Mouse (Mus musculus): ENCODE data around the gene Eif4e. TPM values are rescaled to one million over a fixed set of nuclear protein-coding genes. Genes with fewer than 3 reads are reported as not detected.

The Eif4e gene
- polyA plus RNA-seq, 1 experiment from 2014 or later = 347 TPM

DNA sequence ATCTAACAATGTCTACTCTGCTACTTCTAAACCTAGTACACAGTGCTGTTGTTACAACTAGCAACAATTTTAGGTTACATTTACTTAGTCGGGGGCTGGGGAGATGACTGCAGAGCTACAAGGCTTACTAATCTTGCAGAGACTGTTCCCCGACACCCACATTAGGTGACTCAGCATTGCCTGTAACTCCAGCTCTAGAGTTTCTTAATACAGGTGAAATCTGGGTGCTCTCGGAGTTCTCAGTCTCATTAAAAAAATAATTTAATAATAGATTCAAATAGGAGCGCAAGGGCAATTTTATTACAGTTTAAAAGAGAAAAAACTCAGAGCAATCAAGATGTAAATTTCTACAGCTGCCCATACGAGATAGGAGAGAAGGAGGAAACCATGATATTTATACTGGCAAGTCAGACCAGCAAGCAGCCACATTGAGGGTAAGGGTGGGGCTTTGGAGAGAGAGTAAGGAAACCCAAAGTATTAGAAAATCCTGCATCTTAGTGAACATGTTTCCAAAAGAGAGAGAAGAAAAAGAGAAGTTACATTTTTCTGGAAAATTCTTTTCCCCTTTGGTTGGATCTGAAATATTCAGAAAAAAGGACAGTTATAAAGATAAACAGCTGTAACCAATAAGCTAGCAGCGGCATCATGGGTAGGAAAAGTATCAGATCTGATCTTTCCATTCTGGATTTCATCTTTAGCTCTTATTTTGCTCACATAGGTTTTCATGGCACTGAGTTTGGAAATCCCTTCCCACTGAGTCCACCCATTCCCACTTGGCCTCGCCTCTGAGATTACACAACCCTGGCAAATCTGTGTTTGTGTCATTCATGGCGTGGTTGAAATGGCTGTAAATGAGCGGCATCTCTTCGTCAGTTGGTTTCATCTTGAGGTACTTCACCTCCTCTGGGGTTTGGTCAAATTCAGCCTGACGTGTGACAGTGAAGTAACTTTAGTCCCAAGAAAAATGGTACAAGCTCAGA lies 30.5 kb upstream of the Eif4e start:
- ATAC-seq = no peak
- H3K27me3 ChIP-seq = no peaks in the 10 kb centered on the region
- POLR2A ChIA-PET = interaction anchor here (0.6 kb wide), 1 partner anchor 54 kb away, joined by 3 read pairs; no protein-coding TSS in a partner anchor

DNA sequence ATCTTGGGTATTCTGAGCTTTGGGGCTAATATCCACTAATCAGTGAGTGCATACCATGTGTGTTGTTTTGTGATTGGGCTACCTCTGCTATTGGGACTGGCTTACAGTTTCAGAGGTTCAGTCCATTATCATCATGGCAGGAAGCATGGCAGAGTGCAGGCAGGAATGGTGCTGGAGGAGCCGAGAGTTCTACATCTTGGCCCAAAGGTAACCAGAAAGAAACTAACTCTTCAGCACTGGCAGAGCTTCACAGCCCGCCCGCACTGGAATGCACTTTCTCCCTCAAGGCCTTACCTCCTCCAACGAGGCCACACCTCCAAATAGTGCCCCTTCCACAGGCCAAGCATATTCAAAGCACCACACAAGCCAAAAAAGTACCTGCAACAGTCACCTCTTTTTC lies 27.2 kb upstream of the Eif4e start:
- CTCF ChIA-PET = interaction anchor here (4.8 kb wide), 1 partner anchor 8 kb away, joined by 21 read pairs; no protein-coding TSS in a partner anchor
- in situ Hi-C loops (cut with MboI; ENCODE audit: low pct_unique_long_range_greater_than_20kb) = no loop called here
- DNase-seq (ENCODE audit: low read depth, low spot score) = no peak
- POLR2A ChIA-PET = interaction anchor here (0.5 kb wide), 1 partner anchor 822 kb away, joined by 4 read pairs; no protein-coding TSS in a partner anchor
- no peak for ATAC-seq
- no peaks in the 10 kb centered on the region for H3K27me3 ChIP-seq
- no peak for TF ChIP-seq CTCF (IDR thresholded peaks at IDR 0.05)

More for the DNA sequence above, 30.5 kb upstream of the Eif4e start:
- DNase-seq (ENCODE audit: low read depth, low spot score) = no peak
- TF ChIP-seq CTCF (IDR thresholded peaks at IDR 0.05) = no peak
- in situ Hi-C loops (cut with MboI; ENCODE audit: low pct_unique_long_range_greater_than_20kb) = no loop called here
- CTCF ChIA-PET = interaction anchor here (1.1 to 4.8 kb wide), 4 partner anchors 9 to 19 kb away, joined by 3 to 21 read pairs (median 3); no protein-coding TSS in a partner anchor

DNA sequence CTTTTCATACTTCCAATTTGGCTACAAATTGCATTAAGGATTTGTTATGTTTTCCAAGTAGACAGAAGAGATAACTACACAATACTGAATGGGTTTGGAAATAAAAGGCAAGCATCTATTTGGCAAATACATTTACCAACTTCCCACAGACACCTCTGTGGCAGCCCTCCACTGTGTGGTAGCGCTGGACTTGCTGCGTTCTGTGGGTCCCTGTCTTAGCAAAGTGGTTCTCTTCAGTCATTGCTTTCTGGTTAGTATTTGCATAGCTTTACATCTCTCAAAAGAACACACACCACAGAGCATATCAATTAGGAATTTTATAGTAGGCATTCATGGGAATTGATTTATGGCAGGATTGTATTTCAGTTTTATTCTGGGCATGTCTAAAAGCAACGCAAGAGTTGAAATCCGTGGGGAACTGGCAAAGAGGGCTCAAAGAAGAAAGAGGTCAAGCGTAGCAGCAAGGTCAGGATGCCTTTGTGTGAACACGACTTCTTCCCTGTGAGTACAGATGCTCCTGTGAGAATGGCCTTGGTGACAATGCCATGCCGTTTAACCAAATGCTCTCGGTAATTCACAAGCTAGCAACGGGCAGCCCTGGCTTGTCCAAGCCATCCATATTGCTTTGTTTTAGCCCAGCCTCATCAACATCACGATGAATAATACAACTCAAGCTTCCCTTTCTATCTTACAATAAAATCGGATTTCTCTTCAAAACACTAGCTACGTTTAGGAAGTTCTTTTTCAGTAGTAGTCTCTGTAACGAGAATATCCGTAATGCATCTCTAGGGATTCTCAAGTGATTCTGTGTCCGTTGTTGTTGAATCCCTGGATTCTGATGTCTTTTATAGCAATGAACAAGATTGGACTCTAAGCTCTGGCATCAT lies 25.9 kb upstream of the Eif4e start:
- ChIA-PET POLR2A (interaction anchor here (0.6 to 1.3 kb wide), 3 partner anchors 21 to 582 kb away, joined by 3 to 5 read pairs (median 4); partner anchors contain the start of gene Lamtor3), CTCF (interaction anchor here (0.8 to 1.3 kb wide), 3 partner anchors 16 to 25 kb away, joined by 3 to 4 read pairs (median 3); partner anchors contain the start of gene Eif4e)
- ATAC-seq = no peak
- in situ Hi-C loops (cut with MboI; ENCODE audit: low pct_unique_long_range_greater_than_20kb) = no loop called here
- H3K27me3 ChIP-seq = no peaks in the 10 kb centered on the region
- DNase-seq (ENCODE audit: low read depth, low spot score) = no peak
- TF ChIP-seq CTCF (IDR thresholded peaks at IDR 0.05) = no peak

DNA sequence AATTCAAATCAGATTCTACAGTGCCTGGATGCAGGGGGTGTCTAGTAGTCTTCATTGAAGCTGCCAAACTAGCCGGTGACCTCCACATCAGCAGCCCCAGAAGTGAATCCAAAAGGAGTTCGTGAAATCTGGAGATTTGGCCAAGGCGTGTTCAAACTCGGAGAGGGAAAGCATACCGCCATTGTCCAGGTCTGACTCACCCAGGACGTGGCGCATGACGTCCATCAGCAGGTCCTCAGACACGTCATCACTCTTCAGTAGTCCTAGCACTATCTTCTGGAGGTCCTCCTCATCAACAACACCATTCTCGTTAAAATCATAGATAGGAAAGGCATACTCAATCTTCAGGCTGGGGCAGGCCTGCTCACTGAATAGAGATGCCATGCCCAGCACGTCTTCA lies 22.2 kb upstream of the Eif4e start:
- CTCF ChIA-PET = no interaction called here
- H3K27me3 ChIP-seq = no peaks in the 10 kb centered on the region
- POLR2A ChIA-PET = no interaction called here
- in situ Hi-C loops (cut with MboI; ENCODE audit: low pct_unique_long_range_greater_than_20kb) = no loop called here
- ATAC-seq (no peak), DNase-seq (ENCODE audit: low read depth, low spot score) (no peak)
- TF ChIP-seq CTCF (IDR thresholded peaks at IDR 0.05) = no peak

DNA sequence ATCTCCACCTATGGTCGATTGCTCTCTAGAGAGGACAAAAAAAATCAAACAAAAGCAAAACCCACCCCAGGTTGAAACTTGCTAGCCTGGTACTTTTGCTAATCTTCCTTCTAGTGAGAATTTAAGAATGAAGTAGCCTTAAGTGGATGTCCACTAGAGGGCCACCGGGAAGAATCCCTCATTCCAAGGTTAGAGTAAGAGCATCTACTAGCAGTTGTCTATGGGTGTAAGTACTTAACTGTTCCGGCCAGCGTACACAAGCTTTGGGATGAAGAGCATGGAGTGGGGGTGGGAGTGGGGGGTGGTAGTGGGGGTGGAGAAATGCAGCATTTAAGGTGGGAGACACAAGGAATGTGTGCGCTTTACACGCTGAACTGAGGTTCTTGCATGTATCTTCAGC lies 19.2 kb upstream of the Eif4e start:
- ATAC-seq (peak; percentile 74), DNase-seq (ENCODE audit: low read depth, low spot score) (no peak)
- ChIA-PET CTCF (interaction anchor here (0.9 to 3.3 kb wide), 5 partner anchors 9 to 35 kb away, joined by 3 to 21 read pairs (median 13); partner anchors contain the start of gene Eif4e), POLR2A (interaction anchor here (0.6 kb wide), 1 partner anchor 263 kb away, joined by 3 read pairs; no protein-coding TSS in a partner anchor)
- peak; percentile 63 for TF ChIP-seq CTCF (IDR thresholded peaks at IDR 0.05)
- no peaks in the 10 kb centered on the region for H3K27me3 ChIP-seq
- in situ Hi-C loops (cut with MboI; ENCODE audit: low pct_unique_long_range_greater_than_20kb) = loop anchor here (5.0 kb wide), 1 partner anchor 691 kb away; no protein-coding TSS in a partner anchor

DNA sequence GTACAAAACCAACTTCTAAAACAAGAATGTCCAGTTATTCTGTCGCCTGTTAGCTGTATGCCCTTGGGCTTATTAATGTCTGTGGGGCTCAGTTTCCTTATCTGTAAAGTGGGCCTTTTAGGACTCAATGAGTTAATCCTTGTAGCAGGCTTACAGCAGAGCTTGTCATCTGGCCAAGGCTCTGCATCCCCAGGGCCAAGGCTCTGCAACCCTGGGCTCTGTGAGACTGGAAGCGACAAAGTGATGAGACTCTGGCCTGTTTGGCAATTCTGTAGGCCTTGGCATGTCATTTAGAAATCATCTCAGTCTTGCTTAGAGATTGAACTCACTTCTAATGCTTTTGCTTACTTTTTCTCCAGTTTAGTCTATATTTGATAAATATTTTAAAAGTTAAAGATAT lies 16.4 kb upstream of the Eif4e start:
- ChIA-PET POLR2A (no interaction called here), CTCF (no interaction called here)
- in situ Hi-C loops (cut with MboI; ENCODE audit: low pct_unique_long_range_greater_than_20kb) = loop anchor here (5.0 kb wide), 1 partner anchor 688 kb away; no protein-coding TSS in a partner anchor
- ATAC-seq (no peak), DNase-seq (ENCODE audit: low read depth, low spot score) (no peak)
- H3K27me3 ChIP-seq = no peaks in the 10 kb centered on the region
- TF ChIP-seq CTCF (IDR thresholded peaks at IDR 0.05) = no peak

DNA sequence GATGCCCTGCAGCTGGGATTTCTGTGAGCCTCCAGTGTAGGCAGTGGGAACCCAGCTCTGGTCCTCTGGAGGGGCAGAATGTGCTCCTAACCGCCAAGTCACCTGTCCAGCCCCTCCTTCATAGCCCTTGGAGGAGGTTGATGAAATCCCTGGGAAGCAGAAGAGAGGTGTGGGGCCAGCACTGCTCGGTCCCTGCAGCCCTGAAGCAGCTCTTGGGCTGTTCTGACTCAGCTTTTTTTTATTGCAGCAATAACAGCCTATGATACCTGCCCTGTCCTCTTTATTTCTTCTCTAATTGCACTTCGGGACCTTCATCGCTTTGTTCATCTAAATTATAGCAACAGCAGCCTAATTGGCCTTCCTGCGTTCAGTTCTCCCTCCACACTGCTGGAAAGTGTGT lies 15.5 kb upstream of the Eif4e start:
- POLR2A ChIA-PET = no interaction called here
- no peaks in the 10 kb centered on the region for H3K27me3 ChIP-seq
- in situ Hi-C loops (cut with MboI; ENCODE audit: low pct_unique_long_range_greater_than_20kb) = no loop called here
- CTCF ChIA-PET = interaction anchor here (1.1 to 1.8 kb wide), 3 partner anchors 15 to 21 kb away, joined by 3 to 7 read pairs (median 4); partner anchors contain the start of gene Metap1
- TF ChIP-seq CTCF (IDR thresholded peaks at IDR 0.05) = no peak
- no peak for DNase-seq (ENCODE audit: low read depth, low spot score)
- no peak for ATAC-seq

DNA sequence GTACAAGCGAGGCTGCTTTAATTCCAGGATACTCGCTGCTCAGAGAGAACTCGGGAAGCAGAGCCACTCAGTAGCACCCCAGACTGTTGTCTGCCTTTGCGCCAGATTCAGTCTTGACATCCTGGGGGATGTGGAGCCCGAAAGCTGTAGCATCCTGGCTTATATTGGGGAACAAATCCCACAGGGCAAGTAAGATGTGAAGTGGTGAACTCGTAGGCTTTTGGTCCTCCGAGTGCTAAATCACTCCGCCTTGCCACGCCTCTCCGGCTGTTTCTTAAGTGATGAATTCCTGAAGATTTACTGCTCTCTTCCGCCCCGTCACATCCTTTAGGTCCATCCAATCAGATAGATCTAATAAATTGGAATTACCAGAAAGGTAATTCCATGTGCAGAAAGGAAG lies 12.7 kb upstream of the Eif4e start:
- DNase-seq (ENCODE audit: low read depth, low spot score) (no peak), ATAC-seq (no peak)
- H3K27me3 ChIP-seq = no peaks in the 10 kb centered on the region
- ChIA-PET CTCF (no interaction called here), POLR2A (no interaction called here)
- TF ChIP-seq CTCF (IDR thresholded peaks at IDR 0.05) = no peak
- in situ Hi-C loops (cut with MboI; ENCODE audit: low pct_unique_long_range_greater_than_20kb) = no loop called here

DNA sequence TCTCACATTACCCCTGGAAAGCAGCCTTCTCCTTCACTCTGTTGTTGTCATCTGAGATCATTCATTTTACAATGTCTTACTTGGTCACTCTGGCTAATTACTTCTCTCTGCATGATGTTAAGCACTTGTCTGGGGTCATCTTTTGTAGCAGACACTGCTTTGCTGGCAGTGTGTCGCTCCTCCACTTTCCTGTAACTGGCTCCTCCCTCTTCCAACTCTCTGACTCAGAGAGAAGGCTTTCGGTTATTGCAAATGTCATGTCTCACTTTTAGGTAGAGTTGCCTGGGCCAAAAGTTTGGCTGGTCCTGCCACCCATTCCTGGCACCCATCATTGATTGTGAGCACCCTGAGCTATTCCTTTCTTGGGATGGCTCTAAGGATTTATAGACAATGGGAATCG lies 11.2 kb upstream of the Eif4e start:
- in situ Hi-C loops (cut with MboI; ENCODE audit: low pct_unique_long_range_greater_than_20kb) = no loop called here
- POLR2A ChIA-PET = interaction anchor here (1.0 kb wide), 1 partner anchor 10 kb away, joined by 3 read pairs; no protein-coding TSS in a partner anchor
- DNase-seq (ENCODE audit: low read depth, low spot score) (no peak), ATAC-seq (peak; percentile 50)
- TF ChIP-seq CTCF (IDR thresholded peaks at IDR 0.05) = no peak
- CTCF ChIA-PET = interaction anchor here (1.7 to 2.3 kb wide), 2 partner anchors 8 to 10 kb away, joined by 5 to 13 read pairs; no protein-coding TSS in a partner anchor
- H3K27me3 ChIP-seq = no peaks in the 10 kb centered on the region

All from Patski (cell line).